Mouse (Mus musculus): ENCODE measurements at regions not wholly inside any gene's neighbourhood (a gene's known extent, or its start where the extent isn't known, plus 50 kb on each side); places are given as distances from the start of the nearest gene placed in this dataset.
A peak's percentile ranks its signal among the peaks of the same experiment; 100 is the strongest.

- no peak for DNase-seq (ENCODE audit: low spot score)
These were observed 110.5 kb downstream of the Rergl start for GRCm38 (mm10) chr6:139391307-139391706.

GRCm38 (mm10) chr6:139350939-139351338 lies 150.8 kb downstream of the Rergl start:
- no peak for DNase-seq (ENCODE audit: low spot score)

GRCm38 (mm10) chr6:139325226-139325625 lies 176.6 kb downstream of the Rergl start:
- DNase-seq (ENCODE audit: low spot score): no peak

- no peak for DNase-seq (ENCODE audit: low spot score)
These were observed 194.1 kb downstream of the Rergl start for GRCm38 (mm10) chr6:139307651-139308050.

GRCm38 (mm10) chr6:139304306-139304705 lies 197.5 kb downstream of the Rergl start:
- no peak for DNase-seq (ENCODE audit: low spot score)

- DNase-seq (ENCODE audit: low spot score): no peak
These were observed 206.1 kb downstream of the Rergl start for GRCm38 (mm10) chr6:139295701-139296100.

- DNase-seq (ENCODE audit: low spot score): no peak
These were observed 222.7 kb downstream of the Rergl start for GRCm38 (mm10) chr6:139279093-139279492.

- DNase-seq (ENCODE audit: low spot score): no peak
These were observed 226.3 kb downstream of the Rergl start for GRCm38 (mm10) chr6:139275512-139275911.

- DNase-seq (ENCODE audit: low spot score): no peak
These were observed 248.1 kb downstream of the Rergl start for GRCm38 (mm10) chr6:139253704-139254103.

GRCm38 (mm10) chr6:139248920-139249547 lies 252.7 kb downstream of the Rergl start:
- peak; percentile 39 for DNase-seq (ENCODE audit: low spot score)

GRCm38 (mm10) chr6:139226127-139226526 lies 275.6 kb downstream of the Rergl start:
- DNase-seq (ENCODE audit: low spot score): no peak

- no peak for DNase-seq (ENCODE audit: low spot score)
These were observed 287.3 kb downstream of the Rergl start for GRCm38 (mm10) chr6:139214488-139214887.

GRCm38 (mm10) chr6:139210256-139210655 lies 291.5 kb downstream of the Rergl start:
- DNase-seq (ENCODE audit: low spot score): no peak

GRCm38 (mm10) chr6:139198601-139199000 lies 303.2 kb downstream of the Rergl start:
- DNase-seq (ENCODE audit: low spot score): no peak

- no peak for DNase-seq (ENCODE audit: low spot score)
These were observed 315.3 kb downstream of the Rergl start for GRCm38 (mm10) chr6:139186431-139186830.

- no peak for DNase-seq (ENCODE audit: low spot score)
These were observed 341.4 kb downstream of the Rergl start for GRCm38 (mm10) chr6:139160352-139160751.

GRCm38 (mm10) chr6:139159741-139160140 lies 342.0 kb downstream of the Rergl start:
- no peak for DNase-seq (ENCODE audit: low spot score)

- no peak for DNase-seq (ENCODE audit: low spot score)
These were observed 347.0 kb downstream of the Rergl start for GRCm38 (mm10) chr6:139154802-139155201.

- DNase-seq (ENCODE audit: low spot score): no peak
These were observed 366.1 kb downstream of the Rergl start for GRCm38 (mm10) chr6:139135693-139136092.

GRCm38 (mm10) chr6:139132083-139132679 lies 369.6 kb downstream of the Rergl start:
- no peak for DNase-seq (ENCODE audit: low spot score)

- DNase-seq (ENCODE audit: low spot score): no peak
These were observed 393.5 kb downstream of the Rergl start for GRCm38 (mm10) chr6:139108263-139108662.

GRCm38 (mm10) chr6:139103397-139103796 lies 398.4 kb downstream of the Rergl start:
- no peak for DNase-seq (ENCODE audit: low spot score)

GRCm38 (mm10) chr6:139099273-139099672 lies 402.5 kb downstream of the Rergl start:
- no peak for DNase-seq (ENCODE audit: low spot score)

GRCm38 (mm10) chr6:139075433-139075832 lies 417.1 kb upstream of the Igbp1b start:
- no peak for DNase-seq (ENCODE audit: low spot score)
